Mouse (Mus musculus) megakaryocyte, adult 5-6 weeks (primary cell): ENCODE data around the gene Pex26. TPM values are rescaled to one million over a fixed set of nuclear protein-coding genes. Genes with fewer than 3 reads are reported as not detected.

Source experiments
- ATAC-seq: 2 replicates; pipeline ENCODE4 v1.8.0; 2016; ENCODE audit warnings: mild to moderate bottlenecking, inconsistent platforms; ENCODE audit not compliant: poor library complexity, severe bottlenecking
- total RNA-seq, 2 experiments: library from RNA; stranded (forward) in 1 of 2; stranded (reverse) in 1 of 2; fragments of 153-499, 151-499 nt in 1 of 2; fragments of 221-1000, 200-1000 nt in 1 of 2; gene quantifications; 2 replicates each; pipeline versions ENCODE4 v1.2.3 to v1.2.4; 2015 to 2017

Pex26 gene
- total RNA-seq (2015): 3.7 and 4.8 TPM in 2 replicates
- 4.2 and 5.7 TPM in 2 replicates for total RNA-seq (2017)

DNA sequence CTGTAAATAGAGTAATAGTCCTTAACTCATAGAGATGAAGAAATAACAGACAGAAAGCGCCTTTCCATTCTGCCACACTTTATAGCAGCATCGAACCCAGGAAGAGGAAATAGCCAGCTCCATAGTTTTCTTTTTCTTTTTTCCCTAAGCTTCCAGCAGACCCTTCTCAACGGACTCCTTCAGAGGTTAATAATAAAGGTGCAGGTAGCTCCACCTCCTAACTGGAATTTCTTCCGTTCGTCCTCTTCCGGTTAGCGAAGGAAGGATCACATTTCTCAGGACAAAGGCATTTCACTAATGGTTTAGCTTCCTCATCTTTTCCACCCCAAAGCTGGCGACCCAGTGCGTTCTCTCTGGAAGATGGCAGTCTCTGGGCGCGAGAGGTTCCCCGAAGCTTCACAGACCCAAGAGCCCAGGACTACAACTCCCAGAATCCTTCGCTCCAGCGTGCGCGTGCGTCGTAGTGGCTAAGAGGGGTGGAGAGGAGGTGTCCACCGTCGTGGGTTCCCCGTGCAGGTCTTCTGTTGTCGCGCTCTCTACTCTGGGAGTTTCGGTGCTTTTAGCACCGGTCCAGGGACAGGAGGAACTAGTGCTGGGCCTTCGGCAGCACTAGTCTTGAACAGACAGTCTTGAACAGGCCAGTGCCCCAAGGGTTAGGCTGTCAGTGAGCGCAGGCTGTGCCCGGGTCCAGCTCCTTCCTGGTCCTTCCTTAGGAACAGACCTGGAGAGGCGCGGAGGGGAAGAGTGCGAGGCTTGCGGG is at the start of gene Pex26:
TSS of gene Pex26 (plus strand) at position 254 of the 760 bp plus-strand sequence.
- peak; percentile 91 for ATAC-seq

DNA sequence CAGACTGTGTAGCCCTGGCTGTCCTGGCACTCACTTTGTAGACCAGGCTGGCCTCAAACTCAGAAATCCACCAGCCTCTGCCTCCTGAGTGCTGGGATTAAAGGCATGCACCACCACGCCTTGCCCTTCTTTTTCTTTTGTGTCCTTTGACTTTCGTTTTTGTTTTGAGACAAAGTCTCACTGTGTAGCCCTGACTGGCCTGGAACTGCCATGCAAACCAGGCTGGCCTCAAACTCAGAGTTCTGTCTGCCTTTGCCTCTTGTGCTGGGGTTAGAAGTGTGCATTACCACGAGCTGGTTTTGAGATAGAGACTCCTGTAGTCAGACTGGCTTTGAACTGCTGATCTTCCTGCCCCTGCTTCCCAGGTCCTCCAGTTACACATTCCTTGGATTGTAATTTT is 49.2 kb upstream of the Pex26 start:
- ATAC-seq: no peak

DNA sequence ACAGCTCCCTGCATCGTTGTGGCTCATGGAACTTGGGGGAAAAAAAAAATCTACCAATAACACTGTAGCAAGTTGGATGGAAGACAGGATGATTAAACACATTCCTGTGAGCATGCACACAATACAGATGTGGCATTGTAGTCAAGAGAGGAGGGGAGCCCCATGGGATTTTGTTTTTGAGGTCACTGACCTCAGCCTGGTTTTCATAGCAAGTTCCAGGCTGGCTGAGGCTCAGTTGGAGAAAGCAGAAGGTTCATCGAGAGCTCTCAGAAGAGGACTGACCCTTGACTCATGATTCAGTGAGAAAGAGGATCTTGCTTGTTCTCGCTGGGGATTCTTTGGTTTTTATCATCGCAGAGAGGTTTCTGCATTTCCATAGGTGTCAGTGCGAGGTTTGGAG is 48.6 kb upstream of the Pex26 start:
- ATAC-seq: no peak

DNA sequence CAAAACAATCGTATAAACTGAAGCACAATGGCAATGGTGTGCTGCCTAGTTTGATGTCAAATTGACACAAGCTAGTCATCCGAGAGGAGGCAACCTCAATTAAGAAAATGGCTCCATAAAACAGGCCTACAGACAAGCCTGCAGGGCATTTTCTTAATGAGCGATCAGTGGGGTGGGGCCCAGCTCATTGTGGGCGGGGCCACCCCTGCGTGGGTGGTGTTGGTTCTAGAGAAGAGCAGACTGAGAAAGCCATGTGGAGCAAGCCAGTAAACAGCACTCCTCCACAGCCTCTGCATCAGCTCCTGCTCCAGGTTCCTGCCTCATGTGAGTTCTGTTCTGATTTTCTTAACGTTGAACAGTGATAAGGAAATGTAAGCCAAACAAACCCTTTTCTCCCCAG is 46.2 kb upstream of the Pex26 start:
- ATAC-seq: no peak

DNA sequence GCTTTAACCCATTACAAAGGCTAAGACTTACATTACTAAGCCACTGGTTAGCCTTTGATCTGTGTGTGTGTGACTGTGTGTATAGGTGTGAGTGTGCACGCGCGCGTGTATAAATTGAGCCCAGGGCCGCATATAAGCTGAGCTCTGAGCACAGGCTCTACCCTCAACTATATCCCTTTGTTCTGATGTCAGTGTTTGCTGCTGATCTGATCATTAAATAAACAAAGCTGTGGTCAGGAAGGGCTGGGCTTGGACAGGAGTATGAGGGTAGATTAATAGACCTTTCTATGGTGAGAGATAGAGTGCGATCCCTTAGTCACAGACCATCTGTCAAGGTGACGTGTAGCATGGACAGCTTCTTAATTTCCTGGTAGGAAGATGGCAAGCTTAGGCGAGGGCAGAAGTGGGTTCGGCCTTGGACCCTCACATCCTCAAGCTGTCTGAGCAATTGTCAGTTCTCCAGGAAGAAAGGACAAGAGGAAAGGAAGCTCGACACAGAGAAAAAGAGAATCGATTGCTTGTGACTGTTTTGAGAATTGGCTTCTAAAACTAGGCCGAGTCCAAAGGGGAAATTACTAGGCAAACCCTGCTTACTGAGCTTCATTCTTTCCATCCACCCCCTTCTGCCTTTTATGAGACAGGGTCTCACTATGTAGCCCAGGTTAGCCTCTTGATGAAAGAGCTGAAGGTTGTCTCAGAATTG is 45.0 kb upstream of the Pex26 start:
- ATAC-seq: no peak

DNA sequence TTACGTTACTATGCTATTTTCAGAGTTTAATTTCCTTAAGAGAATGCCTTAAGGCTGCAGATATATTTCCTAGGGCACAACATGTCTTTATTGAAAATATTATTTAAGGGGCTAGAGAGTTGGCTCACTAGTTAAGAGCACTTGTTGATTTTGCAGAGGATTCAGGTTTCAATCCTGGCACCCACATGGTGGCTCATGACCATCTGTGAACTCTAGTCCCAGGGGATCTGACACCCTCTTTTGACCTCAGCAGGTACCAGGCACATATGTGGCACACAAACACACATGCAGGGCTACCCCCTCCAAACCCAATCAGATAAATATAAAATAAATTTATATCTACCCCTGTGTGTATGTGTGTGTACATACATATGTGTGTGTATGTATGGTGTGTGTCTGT is 44.2 kb upstream of the Pex26 start:
- ATAC-seq: no peak

DNA sequence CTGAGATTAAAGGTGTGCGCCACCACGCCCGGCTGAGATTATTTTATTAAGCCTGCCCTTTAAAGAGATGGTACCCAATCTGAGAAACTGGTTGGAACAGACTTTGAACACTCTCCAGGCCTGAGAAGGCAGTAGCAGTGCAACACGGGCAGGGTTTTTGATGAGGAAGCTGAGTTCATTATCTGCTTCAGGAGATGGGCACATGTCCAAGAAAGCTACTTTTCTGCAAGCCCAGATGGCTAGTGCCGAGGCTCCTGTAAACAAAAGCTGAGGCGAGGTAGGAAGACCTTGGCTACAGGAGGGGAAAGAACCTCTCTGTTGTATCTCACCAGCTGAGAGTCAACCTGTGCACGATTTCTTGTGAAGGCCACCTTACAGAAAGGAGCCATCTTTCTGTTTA is 41.2 kb upstream of the Pex26 start:
- ATAC-seq: no peak

DNA sequence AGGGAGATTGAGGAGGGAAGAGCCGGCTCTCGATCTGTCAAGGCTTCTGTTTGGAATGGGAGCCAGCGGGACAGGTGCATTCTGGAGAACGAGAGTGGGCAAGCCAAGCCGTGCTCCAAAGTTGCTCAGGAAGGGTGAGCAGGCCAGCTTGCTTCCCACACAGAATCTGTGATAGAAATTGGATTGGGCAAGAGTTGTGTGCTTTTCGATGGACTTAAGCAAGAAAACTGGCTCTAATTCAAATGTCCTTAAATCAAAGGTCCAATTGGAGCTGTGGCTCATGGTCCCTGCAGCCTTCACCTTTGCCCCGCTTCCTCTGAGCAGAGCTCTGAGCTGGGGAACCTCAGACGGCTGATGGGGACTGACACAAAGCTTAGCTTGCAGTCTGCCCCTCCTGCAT is 40.0 kb upstream of the Pex26 start:
- ATAC-seq: no peak

DNA sequence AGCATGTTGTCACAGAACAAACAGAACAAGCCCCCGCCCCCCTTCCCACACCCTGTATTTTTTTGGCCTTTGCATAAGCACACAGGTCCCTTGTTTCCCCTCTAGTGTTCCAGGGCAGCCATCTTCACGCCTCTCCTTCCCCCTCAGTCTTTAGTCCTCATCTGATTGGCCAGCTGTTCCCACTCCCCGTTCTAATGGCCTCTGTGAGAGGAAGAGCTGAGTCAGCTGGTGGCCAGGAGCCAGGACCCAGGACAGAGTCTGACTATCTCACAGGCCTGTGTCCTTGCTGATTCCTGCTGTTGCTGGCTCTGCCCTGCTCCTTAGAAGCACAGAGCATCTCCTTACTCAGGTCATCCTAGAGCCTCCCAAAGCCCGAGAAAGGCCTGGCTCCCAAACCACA is 39.4 kb upstream of the Pex26 start:
- no peak for ATAC-seq

DNA sequence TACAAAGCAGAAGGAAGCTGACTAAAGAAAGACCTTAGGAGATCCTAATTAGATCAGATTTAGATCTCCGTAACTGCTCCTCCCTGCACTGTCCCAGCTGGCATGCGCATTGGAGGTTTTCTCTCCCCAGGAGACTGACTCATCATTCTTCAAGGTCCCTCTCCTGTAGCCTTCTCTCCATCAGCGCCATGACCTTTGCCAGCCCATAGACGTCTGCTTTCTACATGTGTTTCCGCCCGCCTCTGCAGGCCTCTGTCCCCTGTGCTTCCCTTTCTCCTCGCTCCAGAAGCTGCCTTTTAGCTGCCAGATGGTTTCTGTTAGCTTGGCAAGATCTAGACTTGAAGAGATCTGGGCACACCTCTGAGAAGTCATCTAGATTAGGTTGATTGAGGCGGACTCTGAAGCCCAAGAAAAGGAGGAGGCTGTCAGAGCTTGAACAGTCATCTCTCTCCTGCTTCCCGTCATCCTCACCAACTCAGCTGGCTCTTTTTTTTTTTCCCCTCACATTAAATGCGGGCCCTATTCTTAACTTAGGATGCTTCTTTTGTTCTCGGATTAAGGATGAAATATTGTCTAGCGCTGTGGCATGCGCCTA is 38.4 kb upstream of the Pex26 start:
- no peak for ATAC-seq

DNA sequence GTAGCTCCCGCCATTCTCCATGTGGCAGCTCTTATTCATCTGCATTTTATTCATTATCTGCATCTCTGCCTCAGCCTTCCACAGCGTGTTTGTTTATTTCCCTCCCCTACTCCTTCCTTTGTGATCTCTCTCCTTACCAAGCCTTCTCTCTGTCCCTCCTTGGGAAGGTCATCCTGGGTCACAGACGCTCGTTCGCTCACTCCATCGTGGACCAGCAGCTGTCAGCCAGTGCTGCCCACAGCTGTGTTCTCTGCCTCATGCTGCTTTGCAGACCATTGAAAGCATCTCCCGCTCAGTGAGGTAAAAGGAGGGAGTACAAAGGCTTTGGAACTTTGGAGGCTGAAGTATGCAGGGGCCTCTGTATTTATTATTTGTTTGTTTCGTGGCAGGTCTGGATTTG is 37.6 kb upstream of the Pex26 start:
- ATAC-seq: no peak

DNA sequence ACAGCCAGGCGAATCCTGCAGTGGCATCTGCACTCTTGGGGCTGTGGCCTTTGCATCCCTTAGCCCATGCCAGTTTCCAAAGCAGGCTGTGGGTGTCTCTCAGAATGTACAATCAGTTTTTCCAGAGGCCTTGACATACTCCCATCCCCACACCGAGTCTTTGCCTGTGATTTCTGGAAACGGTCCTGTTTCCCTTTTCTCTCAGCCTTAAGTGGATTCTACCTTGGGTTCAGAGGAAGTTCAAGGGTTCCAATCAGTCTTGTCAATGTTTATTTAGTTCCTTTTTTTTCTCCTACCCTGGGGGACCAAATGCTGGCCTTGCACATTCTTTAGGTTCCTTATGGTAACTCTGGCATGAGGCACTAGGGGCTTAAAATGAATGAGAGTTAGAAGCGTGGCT is 36.7 kb upstream of the Pex26 start:
- ATAC-seq: peak; percentile 66

DNA sequence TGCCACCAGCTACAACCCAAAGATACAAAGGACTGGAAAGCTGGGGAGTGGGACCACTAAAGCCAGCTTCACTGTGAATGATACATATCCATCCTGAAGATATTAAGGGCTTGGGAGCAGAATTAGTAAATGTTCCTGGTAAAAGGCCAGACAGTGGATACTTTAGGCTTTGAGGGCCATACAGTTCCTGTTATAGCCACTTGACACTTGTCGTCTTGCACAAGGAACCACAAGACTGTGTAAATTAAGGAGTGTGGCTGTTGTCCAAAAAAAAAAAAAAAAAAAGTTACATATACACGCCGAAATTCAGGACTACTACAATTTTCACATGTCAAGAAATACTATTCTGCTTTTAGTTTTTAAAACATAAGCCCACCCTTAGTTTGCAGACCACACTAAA is 35.1 kb upstream of the Pex26 start:
- no peak for ATAC-seq

DNA sequence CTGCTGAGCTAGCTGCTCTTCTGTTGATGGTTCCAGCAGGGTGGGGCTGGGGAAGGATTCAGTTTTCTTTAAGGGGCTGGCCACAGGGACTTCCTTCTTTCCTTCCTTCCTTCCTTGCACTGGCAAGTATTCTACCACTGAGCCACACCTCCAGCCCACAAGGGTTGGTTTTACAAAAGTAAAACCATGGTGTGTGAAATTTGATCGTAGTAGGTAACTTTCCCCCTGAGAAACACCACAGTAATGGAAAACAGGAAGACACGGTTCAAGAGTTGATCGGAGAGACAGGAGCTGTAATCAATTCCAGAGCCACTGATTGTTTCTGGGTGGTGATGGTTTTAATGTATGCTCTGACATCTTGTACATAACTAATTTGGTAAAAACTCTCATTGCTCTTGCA is 34.0 kb upstream of the Pex26 start:
- ATAC-seq: peak; percentile 38

DNA sequence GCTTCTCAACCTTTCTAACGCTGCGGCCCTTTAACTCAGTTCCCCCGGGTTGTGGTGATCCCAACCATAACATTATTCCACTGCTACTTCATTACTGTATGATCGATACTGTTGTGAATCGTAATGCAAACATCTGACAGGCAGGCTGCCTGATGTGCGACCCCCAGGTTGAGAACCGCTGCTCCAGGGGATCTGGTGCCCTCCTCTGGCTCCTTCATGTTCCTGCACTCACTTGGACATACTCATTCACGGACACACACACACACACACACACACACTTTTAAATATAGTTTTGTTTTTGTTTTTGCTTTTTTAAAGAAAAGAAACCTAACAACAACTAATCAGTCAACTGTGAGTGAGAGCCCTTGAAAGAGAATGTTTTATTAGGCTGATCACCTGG is 33.3 kb upstream of the Pex26 start:
- ATAC-seq: no peak

DNA sequence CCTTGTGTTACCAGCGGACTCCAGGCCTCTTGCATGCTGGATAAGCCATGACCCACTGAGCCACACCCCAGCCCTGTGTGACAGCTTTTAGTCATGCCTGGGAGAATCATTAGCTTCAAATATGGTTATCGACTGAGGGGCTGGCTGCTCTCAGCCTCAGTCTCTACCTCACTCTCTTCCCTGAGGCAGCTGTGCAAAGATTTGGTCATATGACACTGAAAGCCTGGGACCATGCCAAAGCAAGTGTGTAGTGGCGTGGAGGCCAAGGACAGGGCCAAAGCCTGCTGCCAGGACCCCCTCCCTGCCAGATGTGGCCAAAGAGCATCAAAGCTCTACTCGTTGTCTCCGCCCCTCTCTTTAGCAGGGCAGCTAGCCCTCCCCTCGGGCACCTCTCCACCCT is 31.7 kb upstream of the Pex26 start:
- no peak for ATAC-seq

DNA sequence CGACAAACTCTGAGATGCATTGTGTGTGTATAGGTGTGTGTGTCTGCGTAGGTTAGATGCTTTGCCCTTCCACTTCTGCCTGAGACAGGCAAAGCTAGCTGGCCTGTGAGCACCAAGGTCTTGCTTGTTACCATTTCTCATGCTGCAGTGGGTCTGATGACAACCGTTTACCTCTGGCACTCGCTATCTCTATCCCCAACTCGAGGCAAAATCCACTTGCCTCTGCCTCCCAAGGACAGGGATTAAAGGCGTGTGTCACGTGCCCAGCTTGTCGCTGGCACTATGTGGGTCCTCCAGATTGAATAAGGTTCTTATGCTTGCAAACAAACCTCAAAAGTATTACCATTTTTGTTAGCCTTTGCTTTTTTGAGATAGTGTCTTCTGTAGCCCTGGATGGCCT is 30.3 kb upstream of the Pex26 start:
- no peak for ATAC-seq

DNA sequence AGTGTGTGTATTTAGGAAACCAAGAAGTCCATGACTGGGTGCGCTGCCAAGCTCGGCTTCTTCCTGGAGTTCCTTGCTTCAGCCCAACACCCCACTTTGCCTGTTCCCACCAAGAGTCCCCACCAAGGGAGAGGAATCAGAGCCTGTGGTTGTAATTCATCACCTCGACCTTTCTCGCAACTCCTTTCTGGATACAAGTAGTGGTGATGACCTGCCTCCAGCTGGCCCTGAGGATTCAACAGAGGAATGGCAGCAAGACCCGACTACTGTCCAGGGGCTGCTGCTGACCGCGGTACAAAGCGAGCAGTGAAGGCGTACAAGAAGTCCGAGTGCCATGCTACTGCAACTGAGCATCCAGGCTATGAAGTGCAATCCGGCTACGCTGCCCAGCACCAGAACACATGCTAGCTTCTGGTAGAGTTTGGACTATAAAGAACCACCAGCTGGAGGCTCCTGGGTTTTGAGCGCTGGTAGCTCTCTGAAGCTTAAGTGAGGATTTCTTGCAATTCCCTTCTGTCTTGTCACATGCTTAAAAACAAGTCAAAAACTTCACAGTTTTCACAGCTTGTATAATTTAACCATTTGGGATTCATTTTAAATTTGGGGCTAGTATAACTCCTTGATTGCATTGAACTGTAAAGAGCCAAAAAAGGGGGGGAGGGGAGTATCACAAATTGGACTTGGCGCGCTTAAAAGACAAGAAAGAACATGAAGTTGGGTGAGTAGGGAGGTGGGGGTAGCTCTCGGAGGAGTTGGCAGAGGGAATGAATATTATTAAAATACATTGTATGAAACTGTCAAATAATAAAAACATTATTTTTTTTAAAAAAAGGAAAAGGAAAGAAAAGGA is 28.8 kb upstream of the Pex26 start:
- no peak for ATAC-seq

DNA sequence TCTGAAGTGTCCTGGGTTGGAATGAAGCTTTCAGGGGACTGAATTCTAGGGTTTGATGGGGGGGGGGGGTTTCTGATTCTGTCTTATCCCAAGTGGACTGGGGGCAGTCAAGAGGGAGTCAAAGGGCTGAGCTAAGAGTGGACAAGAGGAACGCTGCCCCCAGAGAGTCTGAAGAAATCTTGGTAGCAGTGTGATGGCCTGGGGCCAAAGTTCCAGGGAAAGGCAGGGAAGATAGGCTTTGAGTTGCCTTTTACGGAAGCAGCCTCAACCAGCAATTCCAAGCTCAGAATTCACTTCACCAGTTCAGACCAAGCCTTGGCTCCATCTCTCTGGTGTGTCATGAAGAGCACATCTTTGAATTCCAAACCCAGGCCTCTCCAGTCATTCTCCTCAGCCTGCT is 27.4 kb upstream of the Pex26 start:
- ATAC-seq: no peak

DNA sequence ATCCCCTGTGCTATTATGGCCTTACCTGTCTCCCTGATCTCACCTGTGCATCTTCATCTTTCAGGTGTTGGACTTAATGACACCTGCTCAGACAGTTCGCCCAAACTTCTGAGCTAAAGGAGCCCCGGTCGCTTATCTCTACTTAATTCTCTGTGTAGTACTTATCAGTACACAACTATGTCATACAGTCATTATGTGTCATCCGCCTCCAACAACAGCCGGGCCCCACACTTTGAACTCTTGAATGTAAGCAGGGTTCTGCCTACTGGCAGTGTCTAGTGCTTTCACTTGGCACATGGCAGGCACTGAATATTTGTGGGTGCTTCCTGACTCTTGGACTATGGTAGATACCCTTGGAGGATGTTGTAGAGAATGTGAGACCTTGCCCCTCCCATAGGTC is 23.9 kb upstream of the Pex26 start:
- no peak for ATAC-seq

DNA sequence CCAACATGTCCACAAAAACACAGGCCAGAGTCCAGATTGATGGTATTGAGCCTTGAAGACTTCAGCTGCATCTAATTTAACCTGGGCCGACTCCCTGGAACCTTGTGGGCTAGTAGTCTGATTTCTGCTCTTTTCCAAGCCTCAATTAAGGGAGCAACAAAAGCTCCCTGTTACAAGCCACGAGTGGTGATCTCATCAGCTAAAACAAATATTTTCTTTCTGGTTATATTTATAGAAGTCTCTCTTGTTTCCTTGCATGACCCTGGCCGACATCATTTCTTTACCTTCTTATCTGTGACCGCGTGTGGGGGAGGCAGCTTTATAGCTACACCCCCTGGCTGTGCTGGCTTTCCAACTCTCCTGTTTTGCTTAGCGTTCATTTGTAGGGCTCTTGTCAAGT is 23.3 kb upstream of the Pex26 start:
- no peak for ATAC-seq
